Mouse (Mus musculus): ENCODE results near the gene Tas2r102.

GRCm38 (mm10) chr6:132802518-132802917, 40.6 kb downstream of the Tas2r102 start, which contains the start of gene Tas2r117:
- TF ChIP-seq POLR2A (IDR thresholded peaks at IDR 0.05; ENCODE audit: borderline replicate concordance, extremely low read depth, low read depth, low read length) (no peak), CTCF (IDR thresholded peaks at IDR 0.05; ENCODE audit: insufficient read depth, low read length) (no peak)
